In the genomic region with DNA sequence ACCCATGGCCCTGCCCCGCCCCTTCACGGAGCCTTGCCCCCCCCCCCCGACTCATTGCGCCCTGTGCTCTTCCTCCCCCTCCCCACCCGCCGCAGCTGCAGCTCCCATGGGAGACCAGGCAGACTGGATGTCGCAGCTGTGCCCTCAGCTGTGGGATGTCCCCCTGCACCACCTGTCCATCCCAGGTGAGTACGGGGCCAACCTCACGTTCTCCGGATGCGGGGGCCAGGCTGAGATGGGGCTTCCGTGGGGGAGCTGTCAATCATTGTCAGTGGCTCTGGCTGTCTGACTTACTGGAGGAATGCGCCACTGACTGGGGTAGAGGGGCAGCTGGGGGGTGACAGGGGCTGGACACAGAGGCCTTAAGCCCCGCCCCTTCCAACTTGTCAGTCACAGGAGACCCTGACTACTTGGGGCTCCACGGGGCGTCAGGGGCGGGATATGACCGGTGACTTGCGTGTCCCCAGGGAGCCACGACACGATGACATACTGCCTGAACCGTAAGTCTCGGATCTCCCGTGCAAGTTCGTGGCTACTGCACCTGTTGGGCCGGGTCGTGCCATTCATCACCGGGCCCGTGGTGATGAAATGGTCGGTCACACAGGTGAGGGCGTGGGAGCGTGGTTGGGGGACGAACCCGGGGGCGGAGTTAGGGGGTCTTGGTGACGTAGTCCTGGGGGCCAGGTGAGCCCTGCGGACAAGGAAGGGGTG, we compare ENCODE assay signal across 8 mouse cellular contexts. TPM values are rescaled to one million over a fixed set of nuclear protein-coding genes. Genes with fewer than 3 reads are reported as not detected.
DNase-seq lines count a peak whose midpoint lies in the region; ATAC-seq and TF ChIP-seq lines count a peak whose summit lies in the region.

No protein-coding gene starts in this region.

- WGBS in heart, adult 2 months = under 1% methylated on average over 37 of the region's 37 CpGs
- 2% methylated on average over 37 of the region's 37 CpGs for WGBS in bone marrow, adult 2 months
- 2% methylated on average over 36 of the region's 37 CpGs for WGBS in forebrain, embryonic 12.5 days
- WGBS in kidney, adult 2 months = 1% methylated on average over 36 of the region's 37 CpGs
- 3% methylated on average over 37 of the region's 37 CpGs for WGBS in liver, embryonic 13.5 days (ENCODE audit: insufficient replicate concordance)

- DNase-seq in heart, adult 2 months = no peak
- no peak for DNase-seq in heart, postnatal 4 days
- DNase-seq in kidney, adult 2 months = no peak
- DNase-seq in liver, embryonic 13.5 days = no peak
- no peak for DNase-seq in ovary, postnatal 10 days (ENCODE audit: low spot score)

- H3K4me2 ChIP-seq in forebrain, embryonic 12.5 days = peak overlapping the region; percentile 64
- peak overlapping the region; percentile 66 for H3K4me2 ChIP-seq in liver, embryonic 13.5 days

- TF ChIP-seq CTCF in heart, adult 2 months (IDR thresholded peaks at IDR 0.05) = no peak
- no peak for TF ChIP-seq CTCF in bone marrow, adult 2 months (IDR thresholded peaks at IDR 0.05; ENCODE audit: control insufficient read depth, insufficient read depth, low read length)
- no peak for TF ChIP-seq CTCF in kidney, adult 2 months (conservative IDR thresholded peaks at IDR 0.05; ENCODE audit: insufficient read depth, insufficient read length, low read depth, low read length)

- ATAC-seq in forebrain, embryonic 12.5 days (ENCODE audit: low FRiP score) = peak; percentile 17
- peak; percentile 11; the same call in 1 of the 2 replicates for ATAC-seq in liver, embryonic 13.5 days (ENCODE audit: low read depth)
- ATAC-seq in neutrophil, adult 5-6 weeks (ENCODE audit: extremely low read depth, insufficient number of reproducible peaks, low FRiP score, poor library complexity, severe bottlenecking) = peak; percentile 32; the same call in 1 of the 2 replicates

- H3K36me3 ChIP-seq in heart, adult 2 months (ENCODE audit: control insufficient read depth, insufficient read depth, low read length) = no peaks in the 10 kb centered on the region
- H3K36me3 ChIP-seq in forebrain, embryonic 12.5 days (replicated peaks) = peaks cover 39% of the 10 kb centered on the region
- no peaks in the 10 kb centered on the region; the same call in 1 of the 2 replicates for H3K36me3 ChIP-seq in kidney, adult 2 months (ENCODE audit: control insufficient read depth, insufficient read depth, low read length)
- peaks cover 39% of the 10 kb centered on the region for H3K36me3 ChIP-seq in liver, embryonic 13.5 days

- no peak for TF ChIP-seq EP300 in heart, adult 2 months (IDR thresholded peaks at IDR 0.05; ENCODE audit: insufficient read depth, low read depth, low read length)

- peaks cover 2% of the 10 kb centered on the region; the same call in 1 of the 2 replicates for H3K27me3 ChIP-seq in heart, adult 2 months (ENCODE audit: control insufficient read depth, insufficient read depth, low read length)
- H3K27me3 ChIP-seq in forebrain, embryonic 12.5 days = peaks cover 27% of the 10 kb centered on the region
- H3K27me3 ChIP-seq in kidney, adult 2 months (replicated peaks; ENCODE audit: control insufficient read depth, insufficient read depth, low read length) = no peaks in the 10 kb centered on the region
- peaks cover 24% of the 10 kb centered on the region for H3K27me3 ChIP-seq in liver, embryonic 13.5 days

- H3K9ac ChIP-seq in heart, adult 2 months (ENCODE audit: low read depth, low read length) = 0 out of 2 replicates have a peak overlapping the region, but pooled peaks have one; percentile 7
- peak overlapping the region; percentile 17; the same call in 1 of the 2 replicates for H3K9ac ChIP-seq in forebrain, embryonic 12.5 days
- peak overlapping the region; percentile 33; the same call in 1 of the 2 replicates for H3K9ac ChIP-seq in liver, embryonic 13.5 days

- H3K79me2 ChIP-seq in heart, adult 2 months (replicated peaks; ENCODE audit: control insufficient read depth, insufficient read depth, low read length) = no peaks in the 10 kb centered on the region

- peak overlapping the region; percentile 30 for H3K4me3 ChIP-seq in heart, adult 2 months
- H3K4me3 ChIP-seq in bone marrow, adult 2 months (replicated peaks; ENCODE audit: control insufficient read depth, low read depth, low read length) = peak overlapping the region; percentile 41
- H3K4me3 ChIP-seq in forebrain, embryonic 12.5 days (replicated peaks) = peak overlapping the region; percentile 33
- H3K4me3 ChIP-seq in kidney, adult 2 months (ENCODE audit: insufficient read depth, low read depth, low read length) = peak overlapping the region; percentile 47
- peak overlapping the region; percentile 39 for H3K4me3 ChIP-seq in liver, embryonic 13.5 days (replicated peaks)

- no peaks in the 10 kb centered on the region for H3K9me3 ChIP-seq in forebrain, embryonic 12.5 days
- no peaks in the 10 kb centered on the region for H3K9me3 ChIP-seq in liver, embryonic 13.5 days (replicated peaks)

- intact Hi-C loops in heart, adult 2 months (cut with DNase I) = loop anchor here (10.0 kb wide), 1 partner anchor 176 kb away; the partner anchor contains the start of gene Gm15446

- peaks cover 2% of the 10 kb centered on the region for H3K4me1 ChIP-seq in heart, adult 2 months (ENCODE audit: control insufficient read depth, insufficient read depth, low read length)
- peaks cover 1% of the 10 kb centered on the region for H3K4me1 ChIP-seq in bone marrow, adult 2 months (ENCODE audit: control insufficient read depth, insufficient read depth, low read length)
- H3K4me1 ChIP-seq in forebrain, embryonic 12.5 days = peaks cover 30% of the 10 kb centered on the region
- peaks cover 5% of the 10 kb centered on the region; the same call in 1 of the 2 replicates for H3K4me1 ChIP-seq in kidney, adult 2 months (ENCODE audit: control insufficient read depth, insufficient read depth, low read length)
- peaks cover 29% of the 10 kb centered on the region for H3K4me1 ChIP-seq in liver, embryonic 13.5 days (replicated peaks)

- no peak overlapping the region for H3K27ac ChIP-seq in heart, adult 2 months
- no peak overlapping the region for H3K27ac ChIP-seq in bone marrow, adult 2 months (ENCODE audit: control insufficient read depth, insufficient read depth, low read depth, low read length, poor library complexity)
- no peak overlapping the region for H3K27ac ChIP-seq in forebrain, embryonic 12.5 days
- no peak overlapping the region for H3K27ac ChIP-seq in kidney, adult 2 months (ENCODE audit: insufficient read depth, low read depth, low read length)
- no peak overlapping the region for H3K27ac ChIP-seq in liver, embryonic 13.5 days

- TF ChIP-seq POLR2A in heart, adult 2 months (IDR thresholded peaks at IDR 0.05; ENCODE audit: insufficient read depth, low read depth, low read length) = no peak
- no peak for TF ChIP-seq POLR2A in bone marrow, adult 2 months (IDR thresholded peaks at IDR 0.05; ENCODE audit: borderline replicate concordance, control insufficient read depth, low read depth, low read length)
- TF ChIP-seq POLR2A in kidney, adult 2 months (IDR thresholded peaks at IDR 0.05; ENCODE audit: low read depth, low read length) = no peak

RNA-seq across cellular contexts. Expression of gene Plcxd1, which starts 1.3 kb away (rescaled TPM):
- not detected for total RNA-seq in heart, adult 2 months (2021)
- polyA plus RNA-seq in heart, adult 2 months (2012; rRNA removed) = 0.06 and 0.64 TPM in 2 replicates
- not detected for total RNA-seq in heart, postnatal 4 days (2021)
- not detected in 2 replicates for polyA plus RNA-seq in bone marrow, adult 2 months (2011; ENCODE audit: insufficient read depth, insufficient read length, low replicate concordance, missing spikeins)
- polyA plus RNA-seq in forebrain, embryonic 12.5 days (2016; fragmentation: Nextera tagmentation; extraction: Ambion mirVana) = 1.1 and 1.2 TPM in 2 replicates
- 1.8 and 2.9 TPM in 2 replicates for polyA plus RNA-seq in kidney, adult 2 months (2012; rRNA removed)
- 0.25 and 0.36 TPM in 2 replicates for polyA plus RNA-seq in liver, embryonic 13.5 days (2015; fragmentation: Nextera tagmentation; extraction: Ambion mirVana)
- total RNA-seq in neutrophil, adult 5-6 weeks (2017) = 0.12 and 0.49 TPM in 2 replicates

RNA-seq across cellular contexts. Expression of gene Gm35315, which starts 6.9 kb away (rescaled TPM):
- total RNA-seq in heart, adult 2 months (2021) = not detected
- 0.06 TPM in 1 of 2 replicates, not detected in the other for polyA plus RNA-seq in heart, adult 2 months (2012; rRNA removed)
- not detected for total RNA-seq in heart, postnatal 4 days (2021)
- polyA plus RNA-seq in bone marrow, adult 2 months (2011; ENCODE audit: insufficient read depth, insufficient read length, low replicate concordance, missing spikeins) = 0.45 TPM in 1 of 2 replicates, not detected in the other
- polyA plus RNA-seq in forebrain, embryonic 12.5 days (2016; fragmentation: Nextera tagmentation; extraction: Ambion mirVana) = 1.4 and 2.1 TPM in 2 replicates
- polyA plus RNA-seq in kidney, adult 2 months (2012; rRNA removed) = 0.04 and 0.11 TPM in 2 replicates
- 1.1 and 1.6 TPM in 2 replicates for polyA plus RNA-seq in liver, embryonic 13.5 days (2015; fragmentation: Nextera tagmentation; extraction: Ambion mirVana)
- 0.35 and 0.74 TPM in 2 replicates for total RNA-seq in neutrophil, adult 5-6 weeks (2017)

RNA-seq across cellular contexts. Expression of gene Gtpbp6, which starts 6.9 kb away (rescaled TPM):
- 10 to 100 TPM; 26.0 to 27.3 TPM for total RNA-seq in heart, adult 2 months (2021)
- polyA plus RNA-seq in heart, adult 2 months (2012; rRNA removed) = 33.5 and 36.6 TPM in 2 replicates
- total RNA-seq in heart, postnatal 4 days (2021) = 10 to 100 TPM; 32.3 to 33.6 TPM
- 30.6 and 70.2 TPM in 2 replicates for polyA plus RNA-seq in bone marrow, adult 2 months (2011; ENCODE audit: insufficient read depth, insufficient read length, low replicate concordance, missing spikeins)
- polyA plus RNA-seq in forebrain, embryonic 12.5 days (2016; fragmentation: Nextera tagmentation; extraction: Ambion mirVana) = 39.3 and 44.4 TPM in 2 replicates
- polyA plus RNA-seq in kidney, adult 2 months (2012; rRNA removed) = 50.6 and 65.8 TPM in 2 replicates
- 9.5 and 10.0 TPM in 2 replicates for polyA plus RNA-seq in liver, embryonic 13.5 days (2015; fragmentation: Nextera tagmentation; extraction: Ambion mirVana)
- 47.6 and 54.1 TPM in 2 replicates for total RNA-seq in neutrophil, adult 5-6 weeks (2017)

RNA-seq across cellular contexts. Expression of gene Zfp605, which starts 8.8 kb away (rescaled TPM):
- total RNA-seq in heart, adult 2 months (2021) = 1 to 10 TPM; 2.2 to 3.3 TPM
- 0.68 and 1.2 TPM in 2 replicates for polyA plus RNA-seq in heart, adult 2 months (2012; rRNA removed)
- 1 to 10 TPM; 2.7 to 3.1 TPM for total RNA-seq in heart, postnatal 4 days (2021)
- polyA plus RNA-seq in bone marrow, adult 2 months (2011; ENCODE audit: insufficient read depth, insufficient read length, low replicate concordance, missing spikeins) = 1.5 and 3.3 TPM in 2 replicates
- polyA plus RNA-seq in forebrain, embryonic 12.5 days (2016; fragmentation: Nextera tagmentation; extraction: Ambion mirVana) = 12.4 and 13.0 TPM in 2 replicates
- polyA plus RNA-seq in kidney, adult 2 months (2012; rRNA removed) = 0.49 and 0.74 TPM in 2 replicates
- polyA plus RNA-seq in liver, embryonic 13.5 days (2015; fragmentation: Nextera tagmentation; extraction: Ambion mirVana) = 1.3 and 1.7 TPM in 2 replicates
- 8.1 and 10.4 TPM in 2 replicates for total RNA-seq in neutrophil, adult 5-6 weeks (2017)

RNA-seq across cellular contexts. Expression of gene Gm17655, which starts 28.8 kb away (rescaled TPM):
- total RNA-seq in heart, adult 2 months (2021) = 1 to 10 TPM in 1 of 2 experiments, under 1 TPM in 1; 0.98 to 3.1 TPM
- polyA plus RNA-seq in heart, adult 2 months (2012; rRNA removed) = 0.12 and 0.53 TPM in 2 replicates
- total RNA-seq in heart, postnatal 4 days (2021) = 1 to 10 TPM; 2.8 to 3.3 TPM
- polyA plus RNA-seq in bone marrow, adult 2 months (2011; ENCODE audit: insufficient read depth, insufficient read length, low replicate concordance, missing spikeins) = 0.54 TPM in 1 of 2 replicates, not detected in the other
- polyA plus RNA-seq in forebrain, embryonic 12.5 days (2016; fragmentation: Nextera tagmentation; extraction: Ambion mirVana) = 5.9 and 8.4 TPM in 2 replicates
- polyA plus RNA-seq in kidney, adult 2 months (2012; rRNA removed) = 0.07 and 0.67 TPM in 2 replicates
- polyA plus RNA-seq in liver, embryonic 13.5 days (2015; fragmentation: Nextera tagmentation; extraction: Ambion mirVana) = 1.4 and 1.5 TPM in 2 replicates
- 13.4 and 16.5 TPM in 2 replicates for total RNA-seq in neutrophil, adult 5-6 weeks (2017)
